In genomic region chr2:30237881-30238280, GRCm38 (mm10) we compare ENCODE assay signal across 8 mouse cellular contexts. TPM values are rescaled to one million over a fixed set of nuclear protein-coding genes. Genes with fewer than 3 reads are reported as not detected.
A peak's percentile ranks its signal among the peaks of the same experiment; 100 is the strongest.
DNase-seq lines count a peak whose midpoint lies in the region; ATAC-seq and TF ChIP-seq lines count a peak whose summit lies in the region.

No protein-coding gene starts in this region.

- peak overlapping the region; percentile 79 for H3K4me2 ChIP-seq in intestine, embryonic 15.5 days (replicated peaks)
- peak overlapping the region; percentile 83 for H3K4me2 ChIP-seq in stomach, embryonic 16.5 days (ENCODE audit: low read depth, low read length)

- 3% methylated on average over 8 of the region's 42 CpGs for WGBS in intestine, embryonic 15.5 days
- WGBS in stomach, embryonic 16.5 days: under 1% methylated on average over 38 of the region's 42 CpGs

- H3K9me3 ChIP-seq in ES-Bruce4 (replicated peaks; ENCODE audit: control insufficient read depth, insufficient read depth, low read length, poor library complexity, severe bottlenecking): 0 out of 2 replicates have a peak, but pooled peaks cover 3% of the 10 kb centered on the region
- no peaks in the 10 kb centered on the region for H3K9me3 ChIP-seq in intestine, embryonic 15.5 days
- no peaks in the 10 kb centered on the region for H3K9me3 ChIP-seq in stomach, embryonic 16.5 days (replicated peaks; ENCODE audit: control insufficient read depth, low read length)

- no peaks in the 10 kb centered on the region for H3K4me1 ChIP-seq in ES-Bruce4 (ENCODE audit: control insufficient read depth, insufficient read depth, low read length)
- peaks cover 27% of the 10 kb centered on the region for H3K4me1 ChIP-seq in intestine, embryonic 15.5 days (replicated peaks)
- peaks cover 26% of the 10 kb centered on the region for H3K4me1 ChIP-seq in stomach, embryonic 16.5 days (ENCODE audit: control insufficient read depth, insufficient read depth, low read length)

- no peak for TF ChIP-seq CTCF in ES-Bruce4 (IDR thresholded peaks at IDR 0.05; ENCODE audit: low read depth, low read length)

- TF ChIP-seq POLR2A in ES-Bruce4 (IDR thresholded peaks at IDR 0.05; ENCODE audit: insufficient read depth, low read length): no peak

- TF ChIP-seq EP300 in ES-Bruce4 (IDR thresholded peaks at IDR 0.05; ENCODE audit: insufficient read depth, low read depth, low read length): no peak

- intact Hi-C loops in left cerebral cortex, postnatal 4 days (cut with DNase I): loop anchor here (10.0 kb wide), 1 partner anchor 53 kb away; no protein-coding TSS in a partner anchor

- peak; percentile 67 for DNase-seq in adrenal gland, adult 8-10 months
- peak; percentile 62 to 73 for DNase-seq in frontal cortex, postnatal 10 days (ENCODE audit: low spot score in 2 of 2)
- DNase-seq in left cerebral cortex, postnatal 4 days: peak; percentile 60
- peak; percentile 55 for DNase-seq in mesoderm, embryonic 11.5 days (ENCODE audit: low read depth, low spot score)
- DNase-seq in embryo, embryonic 11 days: no peak

- no peak overlapping the region for H3K27ac ChIP-seq in ES-Bruce4 (ENCODE audit: insufficient read depth, low read length)
- H3K27ac ChIP-seq in intestine, embryonic 15.5 days: peak overlapping the region; percentile 94
- peak overlapping the region; percentile 86 for H3K27ac ChIP-seq in stomach, embryonic 16.5 days (ENCODE audit: low read length)

- H3K4me3 ChIP-seq in ES-Bruce4 (ENCODE audit: low read depth, low read length): peak overlapping the region; percentile 84
- peak overlapping the region; percentile 91 for H3K4me3 ChIP-seq in intestine, embryonic 15.5 days (replicated peaks)
- H3K4me3 ChIP-seq in stomach, embryonic 16.5 days (replicated peaks; ENCODE audit: low read length): peak overlapping the region; percentile 84

- ATAC-seq in intestine, embryonic 15.5 days: peak; percentile 93
- ATAC-seq in stomach, embryonic 16.5 days (ENCODE audit: insufficient read depth, low FRiP score): peak; percentile 89

- no peaks in the 10 kb centered on the region for H3K27me3 ChIP-seq in ES-Bruce4 (ENCODE audit: control insufficient read depth, insufficient read depth, low read length, poor library complexity, severe bottlenecking)
- H3K27me3 ChIP-seq in intestine, embryonic 15.5 days (replicated peaks): no peaks in the 10 kb centered on the region
- H3K27me3 ChIP-seq in stomach, embryonic 16.5 days (ENCODE audit: control insufficient read depth, insufficient read depth, low read length): no peaks in the 10 kb centered on the region

- H3K36me3 ChIP-seq in ES-Bruce4 (ENCODE audit: control insufficient read depth, insufficient read depth, low read length, poor library complexity, severe bottlenecking): no peaks in the 10 kb centered on the region; the same call in 1 of the 2 replicates
- peaks cover 12% of the 10 kb centered on the region for H3K36me3 ChIP-seq in intestine, embryonic 15.5 days
- H3K36me3 ChIP-seq in stomach, embryonic 16.5 days (ENCODE audit: control insufficient read depth, insufficient read depth, low read length): peaks cover 17% of the 10 kb centered on the region

- H3K9ac ChIP-seq in ES-Bruce4 (ENCODE audit: low read depth, poor library complexity, severe bottlenecking): peak overlapping the region; percentile 87
- H3K9ac ChIP-seq in intestine, embryonic 15.5 days: peak overlapping the region; percentile 89
- peak overlapping the region; percentile 90 for H3K9ac ChIP-seq in stomach, embryonic 16.5 days (ENCODE audit: low read length)

RNA-seq across cellular contexts. Expression of gene Lrrc8a, which starts 0.4 kb away (rescaled TPM):
- 19.2 and 22.0 TPM in 2 replicates for polyA plus RNA-seq in ES-Bruce4 (2011; ENCODE audit: insufficient read depth, insufficient read length, low read depth, missing spikeins)
- total RNA-seq in adrenal gland, adult 8-10 months (2022): 10 to 100 TPM; 54.6 to 63.0 (median 57.8) TPM
- polyA plus RNA-seq in intestine, embryonic 15.5 days (2015; fragmentation: Nextera tagmentation; extraction: Ambion mirVana): 37.0 and 37.7 TPM in 2 replicates
- 10 to 100 TPM; 50.6 to 55.9 TPM for total RNA-seq in left cerebral cortex, postnatal 4 days (2021)
- polyA plus RNA-seq in stomach, embryonic 16.5 days (2015; fragmentation: Nextera tagmentation; extraction: Ambion mirVana): 34.0 and 40.1 TPM in 2 replicates

RNA-seq across cellular contexts. Expression of gene Gm28035, which starts 2.5 kb away (rescaled TPM):
- 1.5 TPM in 1 of 2 replicates, not detected in the other for polyA plus RNA-seq in ES-Bruce4 (2011; ENCODE audit: insufficient read depth, insufficient read length, low read depth, missing spikeins)
- total RNA-seq in adrenal gland, adult 8-10 months (2022): 1 to 10 TPM in 3 of 4 experiments, under 1 TPM in 1; 0.58 to 5.3 (median 2.8) TPM
- 0.21 and 0.29 TPM in 2 replicates for polyA plus RNA-seq in intestine, embryonic 15.5 days (2015; fragmentation: Nextera tagmentation; extraction: Ambion mirVana)
- 10 to 100 TPM in 1 of 2 experiments, 1 to 10 TPM in 1; 7.7 to 10.5 TPM for total RNA-seq in left cerebral cortex, postnatal 4 days (2021)
- 0.24 and 0.30 TPM in 2 replicates for polyA plus RNA-seq in stomach, embryonic 16.5 days (2015; fragmentation: Nextera tagmentation; extraction: Ambion mirVana)

RNA-seq across cellular contexts. Expression of gene Phyhd1, which starts 28.1 kb away (rescaled TPM):
- polyA plus RNA-seq in ES-Bruce4 (2011; ENCODE audit: insufficient read depth, insufficient read length, low read depth, missing spikeins): 11.4 and 13.0 TPM in 2 replicates
- total RNA-seq in adrenal gland, adult 8-10 months (2022): 10 to 100 TPM; 12.0 to 20.7 (median 15.4) TPM
- polyA plus RNA-seq in intestine, embryonic 15.5 days (2015; fragmentation: Nextera tagmentation; extraction: Ambion mirVana): 9.8 and 11.5 TPM in 2 replicates
- total RNA-seq in left cerebral cortex, postnatal 4 days (2021): 10 to 100 TPM; 17.1 to 19.3 TPM
- polyA plus RNA-seq in stomach, embryonic 16.5 days (2015; fragmentation: Nextera tagmentation; extraction: Ambion mirVana): 13.3 and 13.5 TPM in 2 replicates

RNA-seq across cellular contexts. Expression of gene Kyat1, which starts 32.2 kb away (rescaled TPM):
- polyA plus RNA-seq in ES-Bruce4 (2011; ENCODE audit: insufficient read depth, insufficient read length, low read depth, missing spikeins): 9.6 and 12.3 TPM in 2 replicates
- 10 to 100 TPM; 21.3 to 27.4 (median 22.8) TPM for total RNA-seq in adrenal gland, adult 8-10 months (2022)
- 18.4 and 19.6 TPM in 2 replicates for polyA plus RNA-seq in intestine, embryonic 15.5 days (2015; fragmentation: Nextera tagmentation; extraction: Ambion mirVana)
- total RNA-seq in left cerebral cortex, postnatal 4 days (2021): 10 to 100 TPM; 12.0 to 12.7 TPM
- polyA plus RNA-seq in stomach, embryonic 16.5 days (2015; fragmentation: Nextera tagmentation; extraction: Ambion mirVana): 25.8 and 39.2 TPM in 2 replicates

RNA-seq across cellular contexts. Expression of gene Gm28038, which starts 43.0 kb away (rescaled TPM):
- polyA plus RNA-seq in ES-Bruce4 (2011; ENCODE audit: insufficient read depth, insufficient read length, low read depth, missing spikeins): 114 and 138 TPM in 2 replicates
- total RNA-seq in adrenal gland, adult 8-10 months (2022): not detected
- not detected in 2 replicates for polyA plus RNA-seq in intestine, embryonic 15.5 days (2015; fragmentation: Nextera tagmentation; extraction: Ambion mirVana)
- total RNA-seq in left cerebral cortex, postnatal 4 days (2021): not detected
- polyA plus RNA-seq in stomach, embryonic 16.5 days (2015; fragmentation: Nextera tagmentation; extraction: Ambion mirVana): not detected in 2 replicates
